Mouse (Mus musculus) G1E (cell line): ENCODE data around the gene Pik3ca. TPM values are rescaled to one million over a fixed set of nuclear protein-coding genes. Genes with fewer than 3 reads are reported as not detected.

Experiments
- ATAC-seq: 2 replicates; pipeline ENCODE4 v1.8.0; 2016; ENCODE audit warnings: mild to moderate bottlenecking; ENCODE audit not compliant: insufficient number of reproducible peaks, poor library complexity, low FRiP score, severe bottlenecking; ENCODE audit errors: extremely low read depth
- DNase-seq: peaks from one replicate; pipeline ENCODE4 v3.0.0; 2012; ENCODE audit warnings: low spot score
- H3K27me3 ChIP-seq: 2 replicates; pipeline ENCODE4 v1.6.1; 2012; ENCODE audit warnings: mild to moderate bottlenecking, low read length, inconsistent platforms; ENCODE audit not compliant: insufficient read depth
- H3K36me3 ChIP-seq: replicated peaks from 2 replicates; pipeline ENCODE3; 2012; ENCODE audit warnings: mild to moderate bottlenecking, inconsistent platforms
- H3K4me1 ChIP-seq: 2 replicates; pipeline ENCODE4 v1.6.1; 2012; ENCODE audit warnings: low read depth, low read length, inconsistent platforms, mixed read lengths; ENCODE audit not compliant: insufficient read depth
- H3K4me3 ChIP-seq: 2 replicates; pipeline ENCODE4 v1.5.1; 2012; ENCODE audit warnings: low read depth, mild to moderate bottlenecking, inconsistent platforms, low read length, moderate library complexity, mixed read lengths
- H3K9me3 ChIP-seq: replicated peaks from 2 replicates; pipeline ENCODE4 v1.6.1; 2012; ENCODE audit warnings: inconsistent platforms
- CTCF ChIP-seq: IDR thresholded peaks from 2 replicates; pipeline ENCODE4 v1.5.1; 2012; ENCODE audit warnings: low read depth, low read length, inconsistent platforms, mixed read lengths
- GATA1 ChIP-seq: IDR thresholded peaks from 2 replicates; pipeline ENCODE4 v1.6.1; 2012; ENCODE audit warnings: borderline replicate concordance, low read length, inconsistent platforms, mixed read lengths
- GATA2 ChIP-seq: IDR thresholded peaks from 2 replicates; pipeline ENCODE4 v1.6.1; 2012; ENCODE audit warnings: low read depth, low read length, inconsistent platforms, borderline replicate concordance
- POLR2AphosphoS5 ChIP-seq: IDR thresholded peaks from 2 replicates; pipeline ENCODE4 v1.6.1; 2012; ENCODE audit warnings: low read depth, low read length, inconsistent platforms; ENCODE audit not compliant: insufficient replicate concordance
- TAL1 ChIP-seq: conservative IDR thresholded peaks from 2 replicates; pipeline ENCODE4 v1.6.1; 2012; ENCODE audit warnings: low read depth, low read length, inconsistent platforms, mixed read lengths
- polyA plus RNA-seq: library from polyadenylated mRNA; stranded (reverse); fragments of >175 nt; gene quantifications from 2 replicates; pipeline ENCODE4 v1.2.3, GENCODE M21; 2012
- total RNA-seq, 2 experiments: library from RNA; stranded (forward) in 1 of 2; stranded (reverse) in 1 of 2; fragments of 200-1000 nt in 1 of 2; fragments of >200 nt in 1 of 2; fragmentation: Nextera tagmentation in 1 of 2; gene quantifications; 2 replicates each; pipeline ENCODE4 v1.2.3; 2014 to 2017

The Pik3ca gene
- total and polyA plus RNA-seq, 3 experiments = 2.0 to 32.0 (median 26.8) TPM

DNA sequence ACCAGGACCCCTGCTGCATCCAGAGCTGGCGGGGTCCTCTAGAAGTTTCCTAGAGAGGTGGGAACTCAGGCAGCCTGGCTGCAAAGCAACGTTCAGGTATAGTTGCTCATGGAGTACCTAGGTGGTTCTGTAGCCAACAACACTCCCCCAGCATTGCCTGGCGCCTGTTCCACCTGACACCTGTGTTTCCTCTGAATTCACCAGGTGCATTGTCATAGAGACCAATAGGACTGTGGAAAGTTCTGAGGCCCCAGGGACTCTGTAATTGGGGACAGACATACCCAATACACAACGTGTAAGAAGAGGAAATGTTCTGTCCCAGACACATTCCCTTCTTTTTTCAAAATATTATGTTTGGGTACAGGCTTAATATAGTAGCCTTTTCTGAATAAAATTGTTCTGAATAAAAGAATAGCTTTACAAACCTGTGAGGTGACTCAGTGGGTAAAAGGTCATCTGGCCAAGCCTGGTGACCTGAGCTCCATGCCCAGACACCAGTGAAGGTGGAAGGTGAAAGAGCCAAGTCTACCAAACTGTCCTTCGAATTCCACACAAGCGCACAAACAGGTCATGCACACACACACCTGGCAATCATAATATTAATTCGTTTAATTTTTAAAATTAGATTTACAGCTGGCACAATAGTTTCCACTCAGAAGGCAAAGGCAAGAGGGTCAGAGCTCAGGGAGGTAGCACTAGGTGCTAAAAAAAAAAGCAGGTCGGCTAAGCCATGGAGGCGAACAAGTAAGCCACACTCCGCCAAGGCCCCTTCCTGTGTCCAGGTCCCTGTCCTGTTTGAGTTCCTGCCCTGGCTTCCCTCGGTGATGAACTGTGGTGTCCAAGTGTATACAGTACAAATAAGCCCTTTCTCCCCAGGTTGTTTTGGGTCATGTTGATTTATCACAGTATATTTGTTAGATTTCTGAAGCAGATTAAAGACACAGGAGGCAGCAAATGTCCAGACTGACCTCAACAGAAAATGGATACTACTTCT, 94.9 kb downstream of the Pik3ca start, which contains the start of gene Kcnmb3:
Gene Kcnmb3 (minus strand): TSS at position 135 of the 994 bp plus-strand sequence.
- Histone ChIP-seq H3K4me1 (no peaks in the 10 kb centered on the region), H3K27me3 (peaks cover 26% of the 10 kb centered on the region), H3K36me3 (no peaks in the 10 kb centered on the region), H3K4me3 (no peak within 1 kb of the TSS), H3K9me3 (no peaks in the 10 kb centered on the region)
- TF ChIP-seq GATA2 (no peak), POLR2AphosphoS5 (no peak), CTCF (no peak), GATA1 (no peak), TAL1 (no peak)
- no peak for DNase-seq
- ATAC-seq = no peak

DNA sequence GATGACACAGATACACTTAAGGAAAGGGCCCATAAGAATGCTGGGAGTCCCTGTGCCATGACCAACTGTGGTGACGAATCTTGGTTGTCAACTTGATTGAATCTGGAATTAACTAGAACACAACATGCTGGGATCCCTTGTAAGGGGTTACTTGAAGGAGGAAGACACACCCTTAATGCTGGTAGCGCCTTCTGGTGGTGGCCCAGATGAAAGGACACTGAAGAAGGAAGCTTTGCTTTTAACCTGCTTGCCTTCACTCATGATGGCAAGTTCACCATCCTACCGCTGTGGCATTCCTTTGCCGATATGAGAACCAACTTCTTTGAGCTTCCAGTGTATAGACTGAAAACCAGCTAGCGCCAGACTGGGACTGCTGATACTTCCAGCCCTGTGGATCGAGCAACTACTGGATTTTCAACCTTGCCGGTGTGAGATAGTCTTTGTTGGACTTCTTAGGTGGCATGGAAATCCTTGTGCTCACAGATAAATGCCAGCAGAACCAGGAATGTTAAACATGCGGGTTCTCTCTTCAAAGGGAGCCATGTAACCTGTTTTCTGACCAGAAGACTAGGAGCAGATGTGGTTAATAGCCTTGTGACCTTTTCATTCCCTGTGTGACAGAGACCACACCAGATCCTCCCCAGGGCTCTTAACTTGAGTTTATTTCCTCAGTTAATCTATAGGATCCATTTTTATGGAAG, 97.1 kb downstream of the Pik3ca start:
- Histone ChIP-seq H3K4me1 (no peaks in the 10 kb centered on the region), H3K9me3 (no peaks in the 10 kb centered on the region), H3K36me3 (no peaks in the 10 kb centered on the region), H3K27me3 (peaks cover 24% of the 10 kb centered on the region), H3K4me3 (no peak overlapping the region)
- no peak for TF ChIP-seq GATA1
- no peak; the same call in 1 of the 2 replicates for TF ChIP-seq CTCF
- no peak for TF ChIP-seq TAL1
- no peak for TF ChIP-seq POLR2AphosphoS5
- TF ChIP-seq GATA2 = no peak
- ATAC-seq (no peak), DNase-seq (no peak)

DNA sequence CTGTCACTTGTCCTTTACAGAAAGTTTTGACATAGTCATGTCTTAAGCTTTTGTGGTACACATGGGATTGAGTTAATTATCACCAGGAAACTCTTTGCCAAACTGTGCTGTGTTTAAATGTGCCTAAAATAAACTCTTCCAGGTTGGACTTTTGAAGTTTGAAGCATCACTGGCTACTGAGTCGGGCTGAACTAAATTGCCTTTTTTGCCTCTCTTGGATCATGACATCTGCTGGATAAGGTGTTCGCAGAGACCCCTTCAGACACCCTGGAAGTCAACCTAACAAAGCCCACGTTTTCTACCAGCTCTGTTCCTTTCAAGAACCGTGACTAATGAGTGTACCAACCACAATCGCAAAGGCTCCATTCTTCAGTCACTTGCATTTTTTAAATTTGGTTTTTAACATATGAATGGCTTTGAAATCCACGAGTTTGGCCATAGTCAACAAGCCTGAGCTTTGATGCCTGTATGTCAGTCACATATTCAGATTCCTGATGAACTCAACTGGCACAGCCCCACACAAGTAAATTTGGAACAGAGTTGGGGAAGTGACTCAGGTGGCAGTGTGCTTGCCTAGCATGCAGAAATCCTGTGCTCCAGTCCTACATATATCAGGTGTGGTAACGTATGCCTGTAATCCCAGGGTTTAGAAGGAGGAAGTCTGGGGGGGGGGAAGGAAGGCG, 97.8 kb downstream of the Pik3ca start:
- no peaks in the 10 kb centered on the region for H3K4me1 ChIP-seq
- DNase-seq = no peak
- TF ChIP-seq GATA1 = no peak
- TF ChIP-seq GATA2 = no peak
- TF ChIP-seq CTCF = no peak
- no peak for TF ChIP-seq TAL1
- TF ChIP-seq POLR2AphosphoS5 = no peak
- H3K9me3 ChIP-seq = no peaks in the 10 kb centered on the region
- peaks cover 24% of the 10 kb centered on the region for H3K27me3 ChIP-seq
- no peak for ATAC-seq
- no peaks in the 10 kb centered on the region for H3K36me3 ChIP-seq
- H3K4me3 ChIP-seq = no peak overlapping the region

DNA sequence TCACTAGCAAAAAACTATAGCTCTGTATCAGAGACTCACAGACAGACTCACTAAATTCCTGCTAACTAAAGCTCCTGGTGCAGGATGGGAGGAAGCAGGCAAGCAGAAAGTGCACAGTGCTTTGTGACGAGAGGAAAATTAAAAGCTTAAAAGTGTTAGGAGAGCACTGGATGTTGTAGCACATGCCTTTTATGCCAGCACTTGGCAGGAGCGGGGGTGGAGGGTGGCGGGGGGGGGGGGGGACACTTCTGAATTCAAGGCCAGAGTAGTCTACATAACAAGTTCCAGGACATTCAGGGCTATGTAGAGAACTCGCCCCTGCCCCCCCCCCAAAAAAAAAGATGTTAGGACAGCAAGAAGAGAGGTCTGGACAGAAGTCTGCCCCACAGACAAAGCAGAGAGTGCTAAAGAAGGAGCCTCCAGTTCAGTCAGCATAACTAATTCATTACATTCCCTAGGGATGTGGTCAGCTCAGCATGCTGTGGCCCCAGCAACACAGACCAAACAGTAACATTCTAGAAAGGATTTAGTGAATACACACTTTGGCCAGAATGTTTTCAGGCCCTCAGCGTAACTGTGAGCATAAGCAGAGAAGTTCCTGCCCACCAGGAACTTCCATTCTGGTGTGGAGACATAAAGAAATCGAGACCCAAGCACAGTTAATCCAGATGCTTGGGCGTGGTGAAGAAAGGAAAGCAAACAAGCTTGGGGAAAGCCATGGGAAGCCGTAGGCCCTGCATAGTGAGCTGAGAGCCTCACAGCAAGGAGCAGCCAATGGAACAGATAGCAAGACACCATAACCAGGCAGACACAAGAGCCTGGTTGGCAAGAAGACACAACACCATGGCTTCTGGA, 98.6 kb downstream of the Pik3ca start:
- TF ChIP-seq CTCF = no peak
- no peak for TF ChIP-seq GATA1
- TF ChIP-seq POLR2AphosphoS5 = no peak
- TF ChIP-seq GATA2 = no peak
- no peak for TF ChIP-seq TAL1
- Histone ChIP-seq H3K4me1 (no peaks in the 10 kb centered on the region), H3K4me3 (no peak overlapping the region), H3K27me3 (peaks cover 24% of the 10 kb centered on the region), H3K36me3 (no peaks in the 10 kb centered on the region), H3K9me3 (no peaks in the 10 kb centered on the region)
- no peak for ATAC-seq
- no peak for DNase-seq

DNA sequence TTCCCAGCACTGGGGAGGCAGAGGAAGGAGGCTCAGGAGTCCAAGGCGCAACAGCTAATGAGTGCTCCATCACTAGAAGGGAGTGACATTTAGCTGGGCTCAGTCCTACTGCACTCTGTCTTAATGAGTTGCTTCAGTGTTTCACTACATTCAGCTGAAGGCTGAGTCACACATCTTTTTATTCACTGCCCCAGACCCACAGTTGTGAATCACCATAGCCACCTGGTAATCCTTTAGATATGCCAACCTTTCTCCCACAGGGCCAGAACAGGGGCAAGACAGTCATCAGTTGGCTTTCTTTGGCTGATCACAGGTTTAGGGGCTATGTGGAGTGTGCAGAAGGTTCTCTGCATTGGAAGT, 99.2 kb downstream of the Pik3ca start:
- DNase-seq (no peak), ATAC-seq (no peak)
- H3K27me3 ChIP-seq = peaks cover 27% of the 10 kb centered on the region
- no peak for TF ChIP-seq CTCF
- TF ChIP-seq GATA1 = no peak
- no peak for TF ChIP-seq POLR2AphosphoS5
- TF ChIP-seq TAL1 = no peak
- TF ChIP-seq GATA2 = no peak
- H3K36me3 ChIP-seq = no peaks in the 10 kb centered on the region
- no peaks in the 10 kb centered on the region for H3K4me1 ChIP-seq
- no peak overlapping the region for H3K4me3 ChIP-seq
- no peaks in the 10 kb centered on the region for H3K9me3 ChIP-seq
